Mouse (Mus musculus) CH12.LX (cell line): ENCODE data around the gene Adgrg5.

Experiments used
- CTCF ChIP-seq, 2 experiments: IDR thresholded peaks in 1 of 2; conservative IDR thresholded peaks in 1 of 2; 2 replicates each; pipeline ENCODE4 v1.5.1; 2011 to 2012; ENCODE audit warnings: low read depth in 2 of 2, low read length in 2 of 2, improper control_type of control experiment in 1 of 2, inconsistent platforms in 1 of 2, mild to moderate bottlenecking in 1 of 2, moderate library complexity in 1 of 2
- HCFC1 ChIP-seq: IDR thresholded peaks from 2 replicates; pipeline ENCODE4 v1.6.1; 2012; ENCODE audit warnings: low read depth, mild to moderate bottlenecking, inconsistent platforms, low read length, improper control_type of control experiment
- NELFE ChIP-seq: IDR thresholded peaks from 2 replicates; pipeline ENCODE4 v1.6.1; 2011; ENCODE audit warnings: low read depth, low read length, improper control_type of control experiment
- TCF12 ChIP-seq: IDR thresholded peaks from 2 replicates; pipeline ENCODE4 v1.6.1; 2014; ENCODE audit warnings: low read depth, mild to moderate bottlenecking, inconsistent platforms, low read length, improper control_type of control experiment
- USF2 ChIP-seq: conservative IDR thresholded peaks from 2 replicates; pipeline ENCODE4 v1.6.1; 2011; ENCODE audit warnings: low read depth, low read length, improper control_type of control experiment
- ZC3H11A ChIP-seq: IDR thresholded peaks from 2 replicates; pipeline ENCODE4 v1.6.1; 2012; ENCODE audit warnings: low read depth, mild to moderate bottlenecking, inconsistent platforms, low read length, improper control_type of control experiment
- ZNF384 ChIP-seq: IDR thresholded peaks from 2 replicates; pipeline ENCODE4 v1.6.1; 2012; ENCODE audit warnings: low read depth, low read length, improper control_type of control experiment, inconsistent platforms

DNA sequence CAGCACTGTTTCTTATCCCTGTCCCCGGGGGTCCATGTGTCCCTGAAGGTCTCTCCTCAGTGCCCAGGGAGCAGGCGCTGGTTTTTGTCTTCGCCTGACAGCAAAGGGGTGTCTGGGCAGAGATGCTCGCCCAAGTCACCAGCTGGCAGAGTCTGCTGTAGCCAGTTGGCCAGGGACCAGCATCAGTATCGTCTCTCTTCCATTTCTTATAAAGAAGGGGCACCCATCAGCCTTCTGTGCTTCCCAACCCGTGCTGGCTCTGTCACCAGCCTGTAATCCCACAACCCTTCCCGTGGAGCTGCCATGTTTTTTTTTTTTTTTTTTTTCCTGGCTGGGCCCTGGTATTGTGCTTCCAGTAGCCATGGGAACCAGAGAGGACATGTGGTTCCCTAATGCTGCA, 58.4 kb downstream of the Adgrg5 start:
- TF ChIP-seq NELFE (no peak), TCF12 (no peak), HCFC1 (no peak), CTCF (conservative IDR thresholded peaks at IDR 0.05 in 1 of 2, IDR thresholded peaks at IDR 0.05 in 1 of 2; ENCODE audit: low read depth in 2 of 2, low read length in 2 of 2) (no peak), USF2 (no peak), ZNF384 (no peak), ZC3H11A (no peak)
